Mouse (Mus musculus) embryonic fibroblast, embryonic 13.5 days (primary cell): Measurements from ENCODE around the gene Hecw1.

Experiments
- CTCF ChIP-seq: IDR thresholded peaks from 2 replicates; pipeline ENCODE4 v1.5.1; 2011; ENCODE audit warnings: mild to moderate bottlenecking, control low read depth, low read length, moderate library complexity, borderline replicate concordance; ENCODE audit not compliant: insufficient read depth
- POLR2A ChIP-seq: IDR thresholded peaks from 2 replicates; pipeline ENCODE4 v1.6.1; 2011; ENCODE audit warnings: low read depth, mild to moderate bottlenecking, control low read depth, low read length, moderate library complexity

GRCm38 (mm10) chr13:14561336-14561735 is 38.3 kb upstream of the Hecw1 start:
- TF ChIP-seq CTCF (no peak), POLR2A (no peak)
